Mouse (Mus musculus) embryonic facial prominence, embryonic 14.5 days (tissue): Measurements from ENCODE around the gene Tdrd12. TPM values are rescaled to one million over a fixed set of nuclear protein-coding genes. Genes with fewer than 3 reads are reported as not detected.
"Not testable (repeated sequence)": the region's sequence is repeated elsewhere in the genome, so short reads cannot be mapped to it uniquely, and the experiment has no call there.

ENCODE experiments used
- ATAC-seq: fragments of 200-750 bp; cut with Nextera tagmentation; 2 replicates; pipeline ENCODE4 v1.8.0; 2017; ENCODE audit warnings: low read depth, moderate number of reproducible peaks, moderate TSS enrichment
- DNase-seq: peaks from one replicate; pipeline ENCODE4 v3.0.0-alpha.2; 2015; ENCODE audit warnings: low spot score
- H3K27ac ChIP-seq: fragments of 300-500 bp; sonication (generic); replicated peaks from 2 replicates; pipeline ENCODE4 v1.5.1; 2014; ENCODE audit warnings: low read depth, mild to moderate bottlenecking, low read length, moderate library complexity
- H3K27me3 ChIP-seq: fragments of 300-500 bp; sonication (generic); replicated peaks from 2 replicates; pipeline ENCODE4 v1.6.1; 2014; ENCODE audit warnings: low read length; ENCODE audit not compliant: control insufficient read depth, insufficient read depth
- H3K36me3 ChIP-seq: fragments of 300-500 bp; sonication (generic); 2 replicates; pipeline ENCODE4 v1.6.1; 2014; ENCODE audit warnings: low read length, mixed read lengths; ENCODE audit not compliant: control insufficient read depth, insufficient read depth
- H3K4me1 ChIP-seq: fragments of 300-500 bp; sonication (generic); 2 replicates; pipeline ENCODE4 v1.6.1; 2014; ENCODE audit warnings: antibody characterized with exemption, low read length; ENCODE audit not compliant: control insufficient read depth, insufficient read depth
- H3K4me2 ChIP-seq: fragments of 300-500 bp; sonication (generic); 2 replicates; pipeline ENCODE4 v1.6.1; 2014; ENCODE audit warnings: low read depth, mild to moderate bottlenecking, low read length, moderate library complexity, mixed read lengths
- H3K4me3 ChIP-seq: fragments of 300-500 bp; sonication (generic); 2 replicates; pipeline ENCODE4 v1.5.1; 2014; ENCODE audit warnings: low read depth, mild to moderate bottlenecking, low read length
- H3K9ac ChIP-seq: fragments of 300-500 bp; sonication (generic); 2 replicates; pipeline ENCODE4 v1.6.1; 2014; ENCODE audit warnings: low read depth, mild to moderate bottlenecking, low read length, moderate library complexity, mixed read lengths
- H3K9me3 ChIP-seq: fragments of 300-500 bp; sonication (generic); 2 replicates; pipeline ENCODE4 v1.6.1; 2016; ENCODE audit warnings: low read length; ENCODE audit not compliant: control insufficient read depth
- WGBS: fragments of 180-500 bp; shearing (Covaris S2); extraction: QIAGEN DNeasy Blood & Tissue Kit; methylation state at CpG from one replicate; pipeline ENCODE4 v1.1.7; 2014; 5-methylcytosine and 5-hydroxymethylcytosine counted together
- polyA plus RNA-seq: library from polyadenylated mRNA; unstranded; fragments of >200 nt; fragmentation: Nextera tagmentation; extraction: Ambion mirVana; gene quantifications from 2 replicates; pipeline ENCODE4 v1.2.1, GENCODE M21; 2014

Tdrd12 gene
- polyA plus RNA-seq, 1 experiment from 2014 or later, result 0.17 TPM

GRCm38 (mm10) chr7:35535750-35536512 lies 1.6 kb downstream of the Tdrd12 start:
- no peak overlapping the region for H3K9ac ChIP-seq
- no peaks in the 10 kb centered on the region for H3K27me3 ChIP-seq
- DNase-seq (no peak), ATAC-seq (no peak)
- H3K4me1 ChIP-seq, result no peaks in the 10 kb centered on the region
- no peak overlapping the region for H3K4me3 ChIP-seq
- H3K9me3 ChIP-seq, result no peaks in the 10 kb centered on the region
- H3K27ac ChIP-seq, result no peak overlapping the region
- no peak overlapping the region for H3K4me2 ChIP-seq
- H3K36me3 ChIP-seq, result no peaks in the 10 kb centered on the region
- 72% methylated on average over 12 of the region's 12 CpGs for WGBS

GRCm38 (mm10) chr7:35530544-35530943 lies 7.0 kb downstream of the Tdrd12 start:
- not testable (repeated sequence) for H3K4me3 ChIP-seq, H3K27ac ChIP-seq, H3K36me3 ChIP-seq, H3K4me2 ChIP-seq, H3K9ac ChIP-seq, H3K4me1 ChIP-seq, H3K9me3 ChIP-seq, ATAC-seq, H3K27me3 ChIP-seq, DNase-seq
- 30% methylated on average over 1 of the region's 1 CpGs for WGBS

- Histone ChIP-seq H3K4me2 (no peak overlapping the region), H3K9me3 (no peaks in the 10 kb centered on the region), H3K27ac (no peak overlapping the region), H3K4me1 (no peaks in the 10 kb centered on the region), H3K9ac (no peak overlapping the region), H3K4me3 (no peak overlapping the region), H3K36me3 (no peaks in the 10 kb centered on the region), H3K27me3 (no peaks in the 10 kb centered on the region)
- no peak for DNase-seq
- no peak for ATAC-seq
- 62% methylated on average over 3 of the region's 3 CpGs for WGBS
These were observed 7.5 kb downstream of the Tdrd12 start for GRCm38 (mm10) chr7:35530026-35530425.

GRCm38 (mm10) chr7:35526795-35527194 lies 10.8 kb downstream of the Tdrd12 start:
- Histone ChIP-seq H3K27me3 (no peaks in the 10 kb centered on the region), H3K4me1 (no peaks in the 10 kb centered on the region), H3K9me3 (no peaks in the 10 kb centered on the region), H3K27ac (no peak overlapping the region), H3K9ac (no peak overlapping the region), H3K4me2 (no peak overlapping the region), H3K4me3 (no peak overlapping the region), H3K36me3 (no peaks in the 10 kb centered on the region)
- DNase-seq, result no peak
- no peak for ATAC-seq
- WGBS, result 79% methylated on average over 2 of the region's 2 CpGs

GRCm38 (mm10) chr7:35501995-35502394 lies 35.5 kb downstream of the Tdrd12 start:
- Histone ChIP-seq H3K4me2 (no peak overlapping the region), H3K9ac (no peak overlapping the region), H3K9me3 (no peaks in the 10 kb centered on the region), H3K36me3 (no peaks in the 10 kb centered on the region), H3K27me3 (no peaks in the 10 kb centered on the region), H3K4me1 (no peaks in the 10 kb centered on the region), H3K4me3 (no peak overlapping the region), H3K27ac (no peak overlapping the region)
- DNase-seq (peak; percentile 39), ATAC-seq (peak; percentile 82; the same call in 1 of the 2 replicates)
- WGBS, result 9% methylated on average over 4 of the region's 4 CpGs

GRCm38 (mm10) chr7:35497516-35497915 lies 40.0 kb downstream of the Tdrd12 start:
- Histone ChIP-seq H3K4me1 (no peaks in the 10 kb centered on the region), H3K4me2 (no peak overlapping the region), H3K4me3 (no peak overlapping the region), H3K9ac (no peak overlapping the region), H3K36me3 (no peaks in the 10 kb centered on the region), H3K27me3 (no peaks in the 10 kb centered on the region), H3K9me3 (no peaks in the 10 kb centered on the region), H3K27ac (no peak overlapping the region)
- ATAC-seq (no peak), DNase-seq (no peak)
- WGBS, result 89% methylated on average over 2 of the region's 2 CpGs

GRCm38 (mm10) chr7:35491005-35491404 lies 46.5 kb downstream of the Tdrd12 start:
- ATAC-seq (no peak), DNase-seq (no peak)
- Histone ChIP-seq H3K27me3 (no peaks in the 10 kb centered on the region), H3K4me2 (no peak overlapping the region), H3K9ac (no peak overlapping the region), H3K9me3 (no peaks in the 10 kb centered on the region), H3K4me1 (no peaks in the 10 kb centered on the region), H3K4me3 (no peak overlapping the region), H3K36me3 (no peaks in the 10 kb centered on the region), H3K27ac (no peak overlapping the region)
- 75% methylated on average over 1 of the region's 1 CpGs for WGBS

GRCm38 (mm10) chr7:35490186-35490585 lies 47.4 kb downstream of the Tdrd12 start:
- DNase-seq (no peak), ATAC-seq (no peak)
- 90% methylated on average over 2 of the region's 2 CpGs for WGBS
- H3K36me3 ChIP-seq, result no peaks in the 10 kb centered on the region
- no peak overlapping the region for H3K9ac ChIP-seq
- no peaks in the 10 kb centered on the region for H3K4me1 ChIP-seq
- H3K4me3 ChIP-seq, result no peak overlapping the region
- no peak overlapping the region for H3K4me2 ChIP-seq
- no peak overlapping the region for H3K27ac ChIP-seq
- H3K9me3 ChIP-seq, result no peaks in the 10 kb centered on the region
- H3K27me3 ChIP-seq, result no peaks in the 10 kb centered on the region

- Histone ChIP-seq H3K4me1 (no peaks in the 10 kb centered on the region), H3K9me3 (no peaks in the 10 kb centered on the region), H3K9ac (no peak overlapping the region), H3K4me2 (no peak overlapping the region), H3K36me3 (no peaks in the 10 kb centered on the region), H3K27ac (no peak overlapping the region), H3K27me3 (no peaks in the 10 kb centered on the region), H3K4me3 (no peak overlapping the region)
- WGBS, result 84% methylated on average over 8 of the region's 8 CpGs
- ATAC-seq, result no peak
- DNase-seq, result no peak
These were observed 51.0 kb downstream of the Tdrd12 start for GRCm38 (mm10) chr7:35486553-35486952.
